ENCODE assay signal across 8 mouse cellular contexts in genomic region chr1:75369984-75370660, GRCm38 (mm10). TPM values are rescaled to one million over a fixed set of nuclear protein-coding genes. Genes with fewer than 3 reads are reported as not detected.
DNase-seq lines count a peak whose midpoint lies in the region; ATAC-seq and TF ChIP-seq lines count a peak whose summit lies in the region.

No protein-coding gene starts in this region.

- H3K9ac ChIP-seq in heart, adult 2 months (ENCODE audit: low read depth, low read length), result peak overlapping the region; percentile 41
- H3K9ac ChIP-seq in kidney, postnatal 0 days (ENCODE audit: low read depth, low read length), result 0 out of 2 replicates have a peak overlapping the region, but pooled peaks have one; percentile 2

- no peaks in the 10 kb centered on the region for H3K79me2 ChIP-seq in heart, adult 2 months (replicated peaks; ENCODE audit: control insufficient read depth, insufficient read depth, low read length)

- peaks cover 53% of the 10 kb centered on the region for H3K27me3 ChIP-seq in E14TG2a.4 (ENCODE audit: insufficient read depth, low read length)
- H3K27me3 ChIP-seq in heart, adult 2 months (ENCODE audit: control insufficient read depth, insufficient read depth, low read length), result no peaks in the 10 kb centered on the region
- peaks cover 1% of the 10 kb centered on the region; the same call in 1 of the 2 replicates for H3K27me3 ChIP-seq in kidney, postnatal 0 days (ENCODE audit: insufficient read depth, low read length)
- 0 out of 2 replicates have a peak, but pooled peaks cover 5% of the 10 kb centered on the region for H3K27me3 ChIP-seq in thymus, adult 2 months (ENCODE audit: control insufficient read depth, insufficient read depth, low read length)

- H3K4me3 ChIP-seq in E14TG2a.4 (replicated peaks; ENCODE audit: low read length), result peak overlapping the region; percentile 13; the same call in 1 of the 2 replicates
- H3K4me3 ChIP-seq in heart, adult 2 months, result no peak overlapping the region
- no peak overlapping the region for H3K4me3 ChIP-seq in kidney, postnatal 0 days (replicated peaks; ENCODE audit: low read depth, low read length)
- H3K4me3 ChIP-seq in thymus, adult 2 months (ENCODE audit: control insufficient read depth, insufficient read depth, low read length), result no peak overlapping the region

- H3K4me2 ChIP-seq in kidney, postnatal 0 days (ENCODE audit: low read length), result peak overlapping the region; percentile 10; the same call in 1 of the 2 replicates

- ATAC-seq in kidney, postnatal 0 days (replicated peaks; ENCODE audit: low FRiP score, low read depth), result peak; percentile 66

- peaks cover 26% of the 10 kb centered on the region for H3K4me1 ChIP-seq in E14TG2a.4 (replicated peaks; ENCODE audit: low read depth, low read length)
- peaks cover 5% of the 10 kb centered on the region for H3K4me1 ChIP-seq in heart, adult 2 months (ENCODE audit: control insufficient read depth, insufficient read depth, low read length)
- H3K4me1 ChIP-seq in kidney, postnatal 0 days (replicated peaks; ENCODE audit: insufficient read depth, low read length), result peaks cover 9% of the 10 kb centered on the region
- H3K4me1 ChIP-seq in thymus, adult 2 months (replicated peaks; ENCODE audit: control insufficient read depth, insufficient read depth, low read length), result no peaks in the 10 kb centered on the region

- no peak for TF ChIP-seq CTCF in E14TG2a.4 (conservative IDR thresholded peaks at IDR 0.05; ENCODE audit: low read length)
- TF ChIP-seq CTCF in heart, adult 2 months (IDR thresholded peaks at IDR 0.05), result no peak
- no peak for TF ChIP-seq CTCF in kidney, postnatal 0 days (IDR thresholded peaks at IDR 0.05; ENCODE audit: low read depth)
- TF ChIP-seq CTCF in thymus, adult 2 months (IDR thresholded peaks at IDR 0.05; ENCODE audit: borderline replicate concordance, control insufficient read depth, extremely low read depth, insufficient read depth, low read length, poor library complexity), result no peak

- peak overlapping the region; percentile 77 for H3K27ac ChIP-seq in heart, adult 2 months
- H3K27ac ChIP-seq in kidney, postnatal 0 days, result 0 out of 2 replicates have a peak overlapping the region, but pooled peaks have one; percentile 27
- H3K27ac ChIP-seq in thymus, adult 2 months (ENCODE audit: control insufficient read depth, insufficient read depth, low read length), result no peak overlapping the region

- peak; percentile 98 for DNase-seq in brain, adult 2 months (ENCODE audit: low read depth, low spot score)
- peak; percentile 74 to 75 for DNase-seq in heart, adult 2 months
- peak; percentile 67 for DNase-seq in kidney, postnatal 0 days (ENCODE audit: low spot score)
- DNase-seq in retina, adult 2 months (ENCODE audit: low read depth, low spot score), result peak; percentile 46
- DNase-seq in thymus, adult 2 months, result no peak
- no peak for DNase-seq in c-Kit-positive CD71-positive TER-119-positive erythroid progenitor cells, embryonic 14.5 days (ENCODE audit: low spot score)
- no peak for DNase-seq in left cerebral cortex, adult 9 months (ENCODE audit: low spot score in 2 of 2)

- intact Hi-C loops in heart, adult 2 months (cut with DNase I), result loop anchor here (5.0 kb wide), 1 partner anchor 37 kb away; no protein-coding TSS in a partner anchor

- WGBS in heart, adult 2 months, result 13% methylated on average over 13 of the region's 13 CpGs
- WGBS in kidney, postnatal 0 days, result 31% methylated on average over 13 of the region's 13 CpGs
- 70% methylated on average over 13 of the region's 13 CpGs for WGBS in thymus, adult 2 months

- peak; percentile 52; the same call in 1 of the 2 replicates for TF ChIP-seq POLR2A in heart, adult 2 months (IDR thresholded peaks at IDR 0.05; ENCODE audit: insufficient read depth, low read depth, low read length)
- no peak for TF ChIP-seq POLR2A in thymus, adult 2 months (IDR thresholded peaks at IDR 0.05; ENCODE audit: control insufficient read depth, extremely low read depth, insufficient read depth, low read length, poor library complexity)

- H3K36me3 ChIP-seq in E14TG2a.4 (ENCODE audit: insufficient read depth, low read length), result no peaks in the 10 kb centered on the region
- H3K36me3 ChIP-seq in heart, adult 2 months (ENCODE audit: control insufficient read depth, insufficient read depth, low read length), result no peaks in the 10 kb centered on the region
- H3K36me3 ChIP-seq in kidney, postnatal 0 days (ENCODE audit: insufficient read depth, low read length), result no peaks in the 10 kb centered on the region
- no peaks in the 10 kb centered on the region for H3K36me3 ChIP-seq in thymus, adult 2 months (ENCODE audit: control insufficient read depth, insufficient read depth, low read length)

- H3K9me3 ChIP-seq in E14TG2a.4 (ENCODE audit: low read length), result no peaks in the 10 kb centered on the region
- H3K9me3 ChIP-seq in kidney, postnatal 0 days (replicated peaks; ENCODE audit: low read length), result no peaks in the 10 kb centered on the region

- no peak for TF ChIP-seq EP300 in heart, adult 2 months (IDR thresholded peaks at IDR 0.05; ENCODE audit: insufficient read depth, low read depth, low read length)

RNA-seq across cellular contexts. Expression of gene Speg, which starts 5.0 kb away (rescaled TPM):
- total RNA-seq in heart, adult 2 months (2021), result 100 to 1,000 TPM; 131 to 135 TPM
- polyA plus RNA-seq in heart, adult 2 months (2012; rRNA removed), result 94.0 and 109 TPM in 2 replicates
- polyA plus RNA-seq in kidney, postnatal 0 days (2015; fragmentation: Nextera tagmentation; extraction: Ambion mirVana), result 40.1 and 44.3 TPM in 2 replicates
- polyA plus RNA-seq in thymus, adult 2 months (2012; rRNA removed), result 11.0 and 12.1 TPM in 2 replicates

RNA-seq across cellular contexts. Expression of gene Des, which starts 10.0 kb away (rescaled TPM):
- total RNA-seq in heart, adult 2 months (2021), result 1,000 to 10,000 TPM; 1,224 to 1,521 TPM
- polyA plus RNA-seq in heart, adult 2 months (2012; rRNA removed), result 719 and 781 TPM in 2 replicates
- polyA plus RNA-seq in kidney, postnatal 0 days (2015; fragmentation: Nextera tagmentation; extraction: Ambion mirVana), result 18.6 and 19.1 TPM in 2 replicates
- 6.8 and 31.6 TPM in 2 replicates for polyA plus RNA-seq in thymus, adult 2 months (2012; rRNA removed)

RNA-seq across cellular contexts. Expression of gene Dnpep, which starts 52.3 kb away (rescaled TPM):
- 10 to 100 TPM; 70.3 to 84.6 TPM for total RNA-seq in heart, adult 2 months (2021)
- 123 and 136 TPM in 2 replicates for polyA plus RNA-seq in heart, adult 2 months (2012; rRNA removed)
- polyA plus RNA-seq in kidney, postnatal 0 days (2015; fragmentation: Nextera tagmentation; extraction: Ambion mirVana), result 128 and 137 TPM in 2 replicates
- polyA plus RNA-seq in thymus, adult 2 months (2012; rRNA removed), result 112 and 132 TPM in 2 replicates

Comparison
In these comparisons a context has a peak if more than half of its experiments do, and no peak if none do; other contexts are left out.
1. DNase-seq: peak in brain, adult 2 months (single experiment), heart, adult 2 months (2 of 2), kidney, postnatal 0 days (single experiment) and retina, adult 2 months (single experiment); none in thymus, adult 2 months (single experiment), c-Kit-positive CD71-positive TER-119-positive erythroid progenitor cells, embryonic 14.5 days (single experiment) and left cerebral cortex, adult 9 months (0 of 2).
2. RNA of gene Des, which starts 10.0 kb away (polyA plus RNA-seq): 719 to 781 TPM in heart, adult 2 months; 6.8 to 31.6 TPM in thymus, adult 2 months and 18.6 to 19.1 TPM in kidney, postnatal 0 days; every median in the first group is over 10 times any median in the second.